19 mouse cellular contexts compared by ENCODE assay signal in the genomic region with DNA sequence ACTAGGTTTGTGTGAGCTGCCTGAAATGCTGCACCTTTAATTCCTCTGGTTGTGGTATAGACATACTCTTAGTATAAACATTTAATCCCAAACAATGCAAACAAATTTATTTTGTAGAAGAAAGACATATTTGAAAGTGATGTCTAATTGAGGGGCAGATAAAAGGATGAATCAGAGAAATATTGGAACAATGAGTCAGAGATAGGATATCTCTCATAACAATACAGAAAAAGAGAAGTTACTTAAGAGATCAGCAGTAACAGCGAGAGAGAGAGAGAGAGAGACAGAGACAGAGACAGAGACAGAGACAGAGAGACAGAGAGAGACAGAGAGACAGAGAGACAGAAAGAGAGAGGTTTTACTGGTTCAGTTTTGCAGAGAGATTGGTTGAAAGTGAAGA.
DNase-seq lines count a peak whose midpoint lies in the region; TF ChIP-seq lines count a peak whose summit lies in the region.
"Had no signal": no experiment of that assay in that cellular context is flagged by ENCODE, and none has a peak within 500 bp of the region (broad histone marks: within the 10 kb centered on the region; RNA-seq: fewer than 3 reads in every experiment).

No protein-coding gene starts in this region.

- H3K9me3 ChIP-seq in MEL (replicated peaks; ENCODE audit: insufficient read depth, low read length): no peaks in the 10 kb centered on the region
- H3K9me3 ChIP-seq: G1E had no signal

- TF ChIP-seq POLR2A in MEL (IDR thresholded peaks at IDR 0.05; ENCODE audit: control insufficient read depth in 1 of 2, insufficient read depth in 1 of 2, low read depth in 1 of 2, low read length in 2 of 2, poor library complexity in 1 of 2): no peak

- TF ChIP-seq EP300 in MEL (IDR thresholded peaks at IDR 0.05; ENCODE audit: low read depth in 1 of 2, low read length in 2 of 2): peak; percentile 51 to 82; a peak in 3 of 4 replicates

- 0 out of 4 replicates have a peak, but pooled peaks cover 0 to 4% of the 10 kb centered on the region in 2 experiments for H3K4me1 ChIP-seq in MEL (ENCODE audit: control insufficient read depth in 1 of 2, insufficient read depth in 2 of 2, low read length in 2 of 2)

- H3K36me3 ChIP-seq in MEL (ENCODE audit: control insufficient read depth in 1 of 2, insufficient read depth in 2 of 2, low read length in 2 of 2): peaks cover 0 to 7% of the 10 kb centered on the region in 2 experiments; a peak in 2 of 4 replicates
- H3K36me3 ChIP-seq: G1E had no signal

- no peak for TF ChIP-seq CTCF in MEL (IDR thresholded peaks at IDR 0.05 in 2 of 3, conservative IDR thresholded peaks at IDR 0.05 in 1 of 3; ENCODE audit: control insufficient read depth in 1 of 3, insufficient read depth in 1 of 3, low read depth in 2 of 3, low read length in 3 of 3, poor library complexity in 1 of 3, severe bottlenecking in 1 of 3)

- H3K4me3 ChIP-seq in MEL (ENCODE audit: control insufficient read depth in 1 of 2, insufficient read depth in 1 of 2, low read depth in 2 of 2, low read length in 2 of 2): no peak overlapping the region

- H3K27ac ChIP-seq in MEL (ENCODE audit: control insufficient read depth, low read depth, low read length): no peak overlapping the region

- no peak overlapping the region for H3K9ac ChIP-seq in MEL (ENCODE audit: control insufficient read depth, low read depth, low read length, poor library complexity, severe bottlenecking)

- no peak for TF ChIP-seq RAD21 in MEL (IDR thresholded peaks at IDR 0.05; ENCODE audit: low read depth, low read length)

- peak; percentile 11 for DNase-seq in A20 (ENCODE audit: low read depth, low spot score)
- peak; percentile 29 for DNase-seq in MEL (ENCODE audit: low read depth, low spot score)
- DNase-seq in thymus, adult 18-20 months: no peak
- DNase-seq in frontal cortex, postnatal 25 days (ENCODE audit: low spot score in 2 of 2): no peak
- DNase-seq: adrenal gland, adult 2 months; adrenal gland, adult 8-10 months; adrenal gland, postnatal 10 days; adrenal gland, postnatal 14 days; adrenal gland, postnatal 25 days; adrenal gland, postnatal 36 days; B cell, adult 2 months; cerebellum, adult 11 months; cerebellum, adult 11-12 months; cerebellum, adult 18-20 months; cerebellum, adult 2 months; cerebellum, adult 8-10 months had no signal

- H3K79me2 ChIP-seq in MEL (ENCODE audit: control insufficient read depth, insufficient read depth, low read length, poor library complexity): no peaks in the 10 kb centered on the region

- H3K27me3 ChIP-seq in MEL (ENCODE audit: control insufficient read depth in 1 of 2, insufficient read depth in 2 of 2, low read length in 2 of 2): no peaks in the 10 kb centered on the region
- H3K27me3 ChIP-seq: CH12.LX, Patski had no signal

TF ChIP-seq in MEL, 35 proteins besides CTCF, POLR2A, EP300 and RAD21:
- TF ChIP-seq GATA1 (IDR thresholded peaks at IDR 0.05; ENCODE audit: low read depth, low read length) (peak; percentile 70), POLR2AphosphoS2 (IDR thresholded peaks at IDR 0.05; ENCODE audit: low read length) (no peak)

Comparison
In these comparisons a context has a peak if more than half of its experiments do, and no peak if none do; other contexts are left out.
1. DNase-seq: peak in A20 (single experiment) and MEL (single experiment); none in thymus, adult 18-20 months (0 of 2) and frontal cortex, postnatal 25 days (0 of 2).